Mouse (Mus musculus) brain, embryonic 14.5 days (tissue): ENCODE measurements at regions not wholly inside any gene's neighbourhood (a gene's known extent, or its start where the extent isn't known, plus 50 kb on each side); places are given as distances from the start of the nearest gene placed in this dataset.

Source experiments
- DNase-seq: peaks from one replicate; pipeline ENCODE4 v3.0.0-alpha.2; 2011; ENCODE audit warnings: low read depth
- CTCF ChIP-seq: fragments of 200-500 bp; IDR thresholded peaks from 2 replicates; pipeline ENCODE4 v1.5.1; 2012; ENCODE audit warnings: inconsistent platforms, mild to moderate bottlenecking, moderate library complexity, borderline replicate concordance; ENCODE audit not compliant: insufficient read depth, insufficient read length; ENCODE audit errors: extremely low read depth
- POLR2A ChIP-seq: fragments of 200-500 bp; IDR thresholded peaks from 2 replicates; pipeline ENCODE4 v1.6.1; 2012; ENCODE audit warnings: mild to moderate bottlenecking, inconsistent platforms, borderline replicate concordance; ENCODE audit not compliant: poor library complexity, insufficient read depth, insufficient read length, severe bottlenecking; ENCODE audit errors: extremely low read depth

DNA sequence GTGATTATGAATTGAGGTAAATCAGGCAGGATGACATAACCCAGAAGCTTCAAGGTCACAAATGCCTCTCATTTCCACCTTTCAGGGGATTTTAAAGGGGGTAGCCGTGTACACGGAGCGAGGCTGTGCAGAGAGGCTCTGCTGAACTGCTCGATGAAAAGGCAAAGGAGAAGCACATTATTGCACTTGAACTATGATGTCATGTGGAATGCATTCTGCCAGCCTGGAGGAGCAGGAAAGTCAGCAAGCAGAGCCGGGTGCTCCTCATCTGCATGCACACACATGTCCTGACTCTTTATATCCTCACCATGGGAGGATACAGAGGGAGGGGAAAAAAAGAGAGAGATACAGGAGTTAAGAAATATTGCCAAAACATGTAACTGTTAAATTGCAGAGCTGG is 434.1 kb downstream of the Epha4 start:
- TF ChIP-seq POLR2A (no peak), CTCF (no peak)
- peak; percentile 72 for DNase-seq

DNA sequence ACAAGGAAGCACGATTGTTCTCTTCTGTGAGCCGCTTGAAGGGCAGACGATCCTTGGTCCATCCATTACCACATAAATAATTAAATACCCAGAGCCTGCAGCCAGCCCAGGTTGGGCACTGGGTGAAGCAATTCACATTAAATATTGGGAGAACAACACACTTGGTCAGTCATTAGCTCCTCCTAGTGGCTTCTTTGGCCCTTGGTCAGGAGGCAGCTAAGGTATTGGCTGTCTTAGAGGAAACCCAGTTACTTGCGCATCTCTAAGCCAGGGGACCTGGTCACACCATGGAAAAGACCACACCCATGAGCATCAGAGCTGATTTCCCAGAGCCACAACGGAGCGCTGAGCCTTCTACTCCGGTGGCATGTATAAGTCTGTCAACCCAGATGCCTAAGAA is 433.2 kb downstream of the Epha4 start:
- TF ChIP-seq POLR2A: no peak
- peak; percentile 48; the same call in 1 of the 2 replicates for TF ChIP-seq CTCF
- DNase-seq: peak; percentile 72

DNA sequence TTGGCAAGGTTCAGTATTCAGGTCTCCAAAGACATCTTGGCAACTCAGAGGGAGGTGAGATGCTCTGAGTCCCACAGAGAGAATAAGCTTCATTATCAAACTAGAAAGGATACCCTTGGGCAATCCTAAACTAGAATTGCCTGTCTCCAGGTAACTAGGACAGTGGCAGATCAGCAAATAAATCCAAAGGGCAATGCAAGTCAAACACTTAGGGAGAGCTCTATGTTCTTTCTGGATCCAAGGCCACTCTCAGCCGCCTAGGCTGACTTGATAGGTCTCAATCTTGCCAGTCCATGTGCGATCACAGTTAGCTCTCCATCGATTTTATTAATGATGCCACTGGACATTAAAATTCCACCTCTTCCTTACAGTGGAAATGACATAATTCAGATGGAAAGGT is 432.5 kb downstream of the Epha4 start:
- no peak for DNase-seq

GRCm38 (mm10) chr1:77093551-77093950 is 421.3 kb downstream of the Epha4 start:
- DNase-seq: no peak
- TF ChIP-seq POLR2A (no peak), CTCF (no peak)

More for the DNA sequence above, 432.5 kb downstream of the Epha4 start:
- no peak for TF ChIP-seq CTCF
- no peak for TF ChIP-seq POLR2A

DNA sequence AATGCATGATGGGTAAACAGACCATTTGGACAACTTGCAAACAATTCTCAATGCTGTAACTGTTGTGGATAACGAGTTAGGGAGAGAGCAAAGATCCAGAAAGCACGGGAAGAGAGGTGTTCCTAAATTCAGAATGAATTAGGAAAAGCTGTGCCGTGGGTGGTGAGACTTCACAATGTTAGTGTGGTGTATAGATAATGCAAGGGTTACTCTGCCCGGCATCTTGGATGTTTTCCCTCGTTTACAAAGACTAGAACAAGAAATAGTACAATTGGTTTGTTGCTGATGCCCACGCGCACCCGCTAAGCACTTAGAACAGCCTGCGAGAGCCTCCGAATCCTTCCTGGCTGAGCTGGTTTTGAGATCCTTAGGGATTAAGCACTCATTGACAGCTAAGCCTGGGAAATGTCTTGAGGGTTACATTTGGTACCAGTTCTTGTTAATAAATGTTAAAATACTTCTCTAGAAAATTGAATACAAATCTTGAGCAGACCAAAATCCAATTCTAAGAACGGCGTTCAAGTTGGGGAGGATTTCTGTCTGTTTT is 413.1 kb downstream of the Epha4 start:
- peak; percentile 78 for DNase-seq
- TF ChIP-seq CTCF: no peak

GRCm38 (mm10) chr1:77102421-77103133 is 412.3 kb downstream of the Epha4 start:
- DNase-seq: peak; percentile 91
- TF ChIP-seq POLR2A (no peak), CTCF (no peak)

GRCm38 (mm10) chr1:77109861-77110785 is 404.8 kb downstream of the Epha4 start:
- DNase-seq: peak; percentile 71
- TF ChIP-seq POLR2A (no peak), CTCF (no peak)

DNA sequence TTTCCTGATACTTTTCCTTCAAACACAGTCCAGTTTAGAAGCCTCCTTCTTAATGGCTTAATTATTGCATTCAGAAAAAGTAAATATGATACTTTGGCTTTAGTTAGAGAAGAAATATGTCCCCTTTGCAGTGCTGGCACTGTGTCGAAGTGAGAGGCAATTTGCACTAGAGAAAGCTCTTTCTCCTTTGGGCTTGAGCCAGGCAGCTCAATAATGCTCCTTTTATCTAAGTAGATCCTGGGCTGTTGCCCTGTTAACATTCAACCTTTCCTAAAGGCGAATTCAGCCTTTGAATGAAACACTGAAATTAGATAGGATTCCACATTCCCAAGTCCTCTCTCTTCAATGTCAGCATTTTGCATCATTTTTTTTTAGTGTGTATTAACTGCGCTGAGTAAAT is 386.5 kb downstream of the Epha4 start:
- peak; percentile 85 for DNase-seq
- TF ChIP-seq POLR2A (no peak), CTCF (no peak)

DNA sequence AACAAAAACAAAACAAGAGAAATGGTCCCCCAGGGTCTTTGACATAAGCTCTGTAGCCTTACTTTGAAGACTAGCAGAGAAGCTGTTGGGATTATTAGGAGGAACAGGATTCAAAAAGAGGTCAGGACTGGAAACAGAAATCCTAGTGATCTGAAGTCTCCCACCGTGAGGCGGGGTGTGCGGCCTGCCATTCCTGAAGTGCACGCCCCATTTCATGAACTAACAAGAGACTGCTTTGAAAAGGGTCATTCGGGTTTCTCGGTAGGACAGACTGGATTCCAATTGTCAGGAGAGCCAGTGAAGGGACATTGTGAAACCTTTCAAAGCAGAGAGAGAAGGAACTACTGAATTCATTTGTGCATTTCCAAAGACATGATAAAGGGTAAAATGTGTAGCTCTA is 377.2 kb downstream of the Epha4 start:
- DNase-seq: peak; percentile 75
- TF ChIP-seq POLR2A: no peak
- no peak for TF ChIP-seq CTCF

GRCm38 (mm10) chr1:77140906-77141305 is 374.0 kb downstream of the Epha4 start:
- peak; percentile 33 for DNase-seq
- TF ChIP-seq POLR2A (no peak), CTCF (no peak)

DNA sequence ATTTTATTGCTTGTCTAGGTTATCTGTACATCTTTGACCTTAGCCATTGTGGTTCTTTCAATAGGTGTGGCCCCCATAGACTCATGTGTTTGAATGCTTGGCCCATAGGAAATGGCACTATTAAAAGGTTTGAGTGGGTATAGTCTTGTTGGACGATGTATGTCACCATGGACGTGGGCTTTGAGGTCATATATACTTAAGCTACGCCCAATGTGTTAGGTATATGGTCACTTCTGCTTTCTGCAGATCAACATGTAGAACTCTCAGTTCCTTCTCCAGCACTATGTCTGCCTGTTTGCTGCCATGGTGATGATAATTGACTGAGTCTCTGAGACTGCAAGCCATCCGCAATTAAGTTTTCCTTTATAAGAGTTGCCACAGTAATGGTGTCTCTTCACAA is 366.8 kb downstream of the Epha4 start:
- TF ChIP-seq CTCF: no peak
- no peak for TF ChIP-seq POLR2A
- no peak for DNase-seq
